Mouse (Mus musculus): ENCODE data around the gene Nfkbia.

Gene Nfkbia

GRCm38 (mm10) chr12:55446366-55446745 is 46.1 kb downstream of the Nfkbia start:
- intact Hi-C loops (cut with DNase I), result no loop called here

GRCm38 (mm10) chr12:55445583-55445982 is 46.9 kb downstream of the Nfkbia start:
- intact Hi-C loops (cut with DNase I), result loop anchor here (2.0 kb wide), 1 partner anchor 45 kb away; no protein-coding TSS in a partner anchor

- intact Hi-C loops (cut with DNase I), result loop anchor here (2.0 kb wide), 1 partner anchor 47 kb away; no protein-coding TSS in a partner anchor
Measured at GRCm38 (mm10) chr12:55444031-55444451, 48.4 kb downstream of the Nfkbia start.

DNA sequence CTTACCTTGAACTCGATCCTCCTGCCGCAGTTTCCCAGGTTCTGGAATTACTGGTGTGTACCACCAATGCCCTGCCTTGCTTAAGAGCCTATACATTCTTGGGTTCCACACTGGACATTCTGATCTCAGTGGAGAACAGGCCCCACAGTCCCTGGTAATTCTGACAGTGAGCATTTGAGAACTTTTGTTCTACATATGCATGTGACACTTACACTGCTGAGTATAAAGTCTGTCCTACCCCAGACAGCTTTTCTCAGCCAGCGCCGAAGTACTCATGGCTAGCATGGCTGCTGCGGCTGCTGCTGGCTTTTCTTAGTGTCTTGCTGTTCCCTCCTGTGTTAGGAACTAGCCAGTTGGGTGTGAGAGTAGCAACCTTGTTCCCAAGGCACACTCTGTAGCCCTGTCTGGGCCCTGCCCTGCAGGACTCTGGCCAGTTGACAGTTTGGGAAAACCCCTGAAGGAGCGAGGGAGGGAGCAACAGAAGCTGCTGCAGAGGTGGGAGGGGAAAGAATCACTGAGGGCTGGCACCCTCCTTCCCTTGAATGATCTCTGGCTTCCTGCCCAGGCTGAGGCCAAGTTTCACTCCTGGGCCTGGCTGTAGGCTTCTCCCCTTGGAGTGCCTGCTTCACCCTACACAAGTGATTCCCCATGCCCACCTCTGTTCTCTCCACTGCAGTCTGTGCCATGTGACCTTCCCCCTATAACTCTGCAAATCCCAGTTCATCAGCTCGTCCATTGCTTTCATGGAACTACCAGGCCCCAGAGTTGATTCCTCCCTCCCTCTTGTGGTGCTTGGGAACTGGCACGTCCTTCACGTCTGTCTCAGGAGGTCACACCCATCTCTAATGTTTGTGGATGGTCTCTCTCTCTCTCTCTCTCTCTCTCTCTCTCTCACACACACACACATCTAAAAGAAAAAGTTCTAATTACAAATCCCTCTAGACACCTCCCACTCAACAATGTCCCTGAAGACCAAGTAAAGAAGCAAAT is 49.3 kb downstream of the Nfkbia start:
- intact Hi-C loops (cut with DNase I), result no loop called here

DNA sequence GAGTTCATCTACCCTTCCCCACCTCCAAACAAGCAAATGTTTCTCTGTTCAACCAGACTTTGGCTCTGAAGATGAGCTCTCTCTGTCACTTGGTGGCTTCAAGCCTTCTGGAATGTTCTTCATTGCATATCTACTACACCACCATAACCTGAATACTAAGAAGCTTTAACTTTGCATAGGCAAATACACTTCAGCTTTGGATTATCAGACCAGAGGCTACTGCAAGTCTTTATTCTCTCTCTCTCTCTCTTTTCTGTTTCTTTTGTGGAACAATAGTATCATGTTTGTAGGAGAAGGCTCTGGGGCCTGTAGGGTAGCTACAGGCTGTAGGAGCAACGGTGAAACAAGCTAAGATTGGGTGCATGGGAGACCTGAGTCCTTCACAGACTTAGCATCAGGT is 50.2 kb downstream of the Nfkbia start:
- intact Hi-C loops (cut with DNase I), result no loop called here

DNA sequence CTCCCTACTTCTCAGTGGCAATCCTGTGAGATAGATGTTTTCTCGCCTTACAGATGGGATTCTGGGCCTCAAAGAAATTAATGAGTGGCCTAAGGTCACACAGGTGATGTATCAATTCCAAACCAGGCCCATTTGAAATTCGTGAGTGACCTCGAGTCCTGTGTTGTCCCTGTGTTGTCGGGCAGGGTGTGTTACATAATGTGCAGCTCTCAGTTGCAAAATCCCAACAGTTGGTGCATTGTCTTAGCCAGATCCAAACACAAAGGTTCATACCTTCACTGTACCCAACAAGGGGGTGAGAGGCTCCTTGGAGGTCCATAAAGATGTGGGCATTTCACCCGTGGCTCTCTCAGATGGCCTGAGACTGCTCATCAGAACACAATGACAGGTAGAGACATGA is 52.0 kb downstream of the Nfkbia start:
- intact Hi-C loops (cut with DNase I), result no loop called here
